Mouse (Mus musculus) embryo, embryonic 10.5 days (tissue): ENCODE measurements at regions not wholly inside any gene's neighbourhood (a gene's known extent, or its start where the extent isn't known, plus 50 kb on each side); places are given as distances from the start of the nearest gene placed in this dataset.

ENCODE experiments used
- DNase-seq: peaks from one replicate; pipeline ENCODE4 v3.0.0-alpha.2; 2015; ENCODE audit warnings: low spot score

DNA sequence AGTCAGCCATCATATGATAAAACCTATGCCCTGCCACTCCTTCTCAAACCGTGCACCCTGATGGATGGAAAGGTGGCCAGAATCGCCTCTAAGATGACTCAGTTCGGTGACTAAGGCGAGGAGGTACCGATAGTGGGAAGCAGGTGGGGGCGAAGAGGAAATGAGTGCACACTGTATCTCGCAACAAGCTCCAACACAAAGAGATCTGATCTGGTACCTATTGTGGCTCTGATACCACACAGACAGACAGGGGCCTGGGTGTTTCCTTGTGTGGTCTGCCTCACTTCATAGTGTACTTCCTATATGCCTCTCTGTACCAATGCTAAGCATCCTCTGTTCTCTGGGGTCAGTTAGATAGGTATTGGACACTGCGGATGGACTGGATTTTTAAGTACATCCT lies 178.0 kb upstream of the Lpp start:
- DNase-seq: no peak

DNA sequence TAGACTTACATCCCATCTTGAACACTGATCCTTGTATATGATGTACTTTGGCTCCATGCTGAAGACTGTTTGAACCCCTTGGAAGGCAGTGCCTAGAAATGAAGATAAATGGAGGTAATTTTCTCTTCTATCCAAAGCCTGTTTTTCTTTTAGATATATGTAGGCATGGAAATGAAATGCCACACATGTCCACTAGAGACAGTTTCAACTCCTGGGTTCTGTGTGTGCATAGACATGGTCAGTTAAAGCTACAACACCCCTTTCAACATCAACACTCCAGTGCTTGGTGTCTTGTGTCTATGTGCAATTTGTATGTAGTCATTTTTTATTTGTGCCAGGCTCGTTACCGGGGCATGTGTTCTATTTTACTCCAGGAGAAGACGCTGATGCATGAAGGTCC lies 179.7 kb upstream of the Lpp start:
- DNase-seq: no peak

DNA sequence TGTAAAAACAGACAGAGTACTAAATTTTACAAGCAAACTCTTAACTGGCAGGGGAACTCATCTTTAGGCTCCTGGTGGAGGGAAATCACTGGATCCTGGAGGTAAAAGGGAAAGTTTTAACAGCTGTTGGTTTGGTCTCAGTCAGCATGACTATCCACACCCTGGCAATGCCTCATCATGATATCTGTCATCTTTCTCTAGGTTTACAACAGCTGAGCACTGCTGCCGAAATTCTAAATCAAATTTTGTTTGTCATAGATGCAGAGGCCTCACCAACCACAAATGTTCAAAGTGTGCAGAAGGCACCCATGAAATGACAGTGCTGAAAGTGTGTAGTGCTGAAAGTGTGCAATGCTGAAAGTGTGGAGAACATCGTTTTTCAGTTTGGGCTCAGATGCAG lies 180.6 kb upstream of the Lpp start:
- no peak for DNase-seq

DNA sequence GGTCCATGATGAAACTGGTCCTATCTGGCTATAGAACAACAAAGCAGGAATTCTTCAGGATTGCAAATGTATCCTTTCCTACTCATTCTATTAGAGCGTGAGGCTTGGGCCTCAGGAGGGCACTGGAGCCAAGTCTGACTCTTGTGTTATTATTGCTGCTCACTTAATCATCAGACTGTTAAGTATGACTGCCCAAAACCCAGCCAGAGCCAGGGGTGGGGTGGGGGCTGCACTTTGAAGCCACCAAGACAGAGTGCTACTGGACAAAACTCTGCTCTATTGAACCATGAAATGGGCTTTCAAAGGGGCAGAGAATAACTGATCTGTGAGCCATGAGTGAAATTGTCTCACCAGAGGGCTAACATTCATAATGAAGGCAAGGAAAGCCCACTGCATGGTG lies 181.7 kb upstream of the Lpp start:
- DNase-seq: no peak

DNA sequence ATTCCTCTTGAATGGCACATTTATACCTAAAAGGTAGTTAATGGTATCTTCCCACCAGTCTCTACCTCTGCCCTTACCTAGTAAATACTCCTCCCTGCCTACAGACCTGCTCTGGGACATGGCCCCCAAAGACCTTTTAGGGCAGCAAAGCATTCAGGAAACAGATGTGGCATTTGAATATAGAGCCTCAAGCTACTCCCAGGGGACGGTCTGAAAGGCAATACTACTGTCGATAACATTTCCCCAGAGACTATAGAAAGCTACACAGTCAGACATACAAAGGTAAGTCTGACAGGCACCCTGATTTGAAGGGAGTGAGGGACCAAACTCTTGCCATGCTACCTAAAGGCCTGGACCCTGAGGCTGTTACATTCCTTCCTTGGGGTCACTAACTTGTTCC lies 184.4 kb upstream of the Lpp start:
- DNase-seq: no peak

DNA sequence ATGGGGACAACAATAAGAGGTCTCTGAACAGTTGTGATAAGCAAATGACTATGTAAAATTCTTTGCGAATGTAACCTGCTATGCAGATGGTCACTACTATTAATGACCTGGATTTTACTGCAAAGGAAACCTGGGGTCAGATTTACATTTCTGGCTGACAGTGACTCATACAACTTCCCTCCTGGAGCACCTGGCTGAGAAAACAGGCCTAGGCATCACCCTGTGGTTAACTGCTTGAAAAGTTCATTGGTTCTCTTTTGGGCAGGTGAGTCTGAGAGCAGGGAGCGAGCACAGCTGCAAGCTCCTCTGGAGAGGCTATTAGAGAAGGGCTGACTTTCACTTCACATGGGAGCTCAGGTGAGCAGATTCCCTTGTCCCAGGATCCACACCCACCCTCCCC lies 185.2 kb upstream of the Lpp start:
- no peak for DNase-seq

DNA sequence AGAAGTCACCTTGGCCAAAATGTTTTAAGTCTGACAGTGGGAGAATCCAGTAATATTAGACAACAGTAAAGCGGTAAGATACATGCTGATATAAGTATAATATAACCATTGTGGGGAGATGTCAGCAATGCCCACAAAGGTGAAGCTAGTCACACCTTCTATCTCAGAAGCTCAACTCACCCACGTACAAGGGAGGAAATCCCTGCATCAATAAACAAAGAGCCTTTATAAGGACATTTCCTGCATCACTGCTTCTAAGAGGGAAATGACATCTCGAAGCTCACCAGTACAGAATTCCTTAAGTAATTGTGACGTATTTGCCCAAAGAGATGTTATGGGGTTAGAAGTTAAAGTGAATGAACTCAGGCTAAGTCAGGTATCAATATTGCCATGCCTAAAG lies 186.3 kb upstream of the Lpp start:
- no peak for DNase-seq

DNA sequence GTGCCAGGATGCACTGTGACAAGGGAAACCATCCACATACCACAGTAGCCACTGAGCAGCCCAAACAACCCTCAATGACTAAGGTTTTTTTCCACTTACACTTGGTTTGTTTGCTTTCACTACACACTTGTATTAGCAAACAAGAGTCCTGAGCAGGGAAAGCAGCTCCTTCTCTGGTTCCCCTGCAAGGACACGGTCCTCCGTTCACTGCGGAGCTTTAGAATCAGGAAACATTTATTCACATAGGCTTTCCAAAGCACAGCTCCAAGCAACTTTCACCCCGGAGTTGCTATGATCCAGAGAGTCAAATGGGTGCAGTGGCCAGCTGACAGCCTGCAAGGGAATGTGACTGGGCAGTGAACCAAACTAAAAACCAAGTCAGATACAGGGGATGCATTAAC lies 186.8 kb upstream of the Lpp start:
- no peak for DNase-seq

DNA sequence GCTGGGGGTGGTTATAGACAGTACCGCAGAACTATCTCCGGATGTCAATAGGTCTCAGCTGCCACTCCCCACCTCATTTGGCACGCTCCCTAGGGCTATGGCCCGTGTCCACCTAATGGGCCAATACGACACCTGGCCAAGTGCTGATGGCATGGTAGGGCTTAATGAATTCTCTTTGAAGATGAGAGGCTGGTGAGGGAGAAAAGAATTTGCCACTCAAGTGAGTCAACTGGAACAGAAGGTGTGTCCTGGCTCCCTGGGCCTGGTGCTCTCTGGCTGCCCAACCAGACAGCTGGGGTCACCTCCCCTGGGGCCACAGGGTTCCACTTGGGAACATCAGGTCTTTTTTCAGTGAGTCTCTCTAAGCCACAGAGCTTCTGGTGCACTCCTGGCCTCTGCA lies 187.7 kb upstream of the Lpp start:
- no peak for DNase-seq

DNA sequence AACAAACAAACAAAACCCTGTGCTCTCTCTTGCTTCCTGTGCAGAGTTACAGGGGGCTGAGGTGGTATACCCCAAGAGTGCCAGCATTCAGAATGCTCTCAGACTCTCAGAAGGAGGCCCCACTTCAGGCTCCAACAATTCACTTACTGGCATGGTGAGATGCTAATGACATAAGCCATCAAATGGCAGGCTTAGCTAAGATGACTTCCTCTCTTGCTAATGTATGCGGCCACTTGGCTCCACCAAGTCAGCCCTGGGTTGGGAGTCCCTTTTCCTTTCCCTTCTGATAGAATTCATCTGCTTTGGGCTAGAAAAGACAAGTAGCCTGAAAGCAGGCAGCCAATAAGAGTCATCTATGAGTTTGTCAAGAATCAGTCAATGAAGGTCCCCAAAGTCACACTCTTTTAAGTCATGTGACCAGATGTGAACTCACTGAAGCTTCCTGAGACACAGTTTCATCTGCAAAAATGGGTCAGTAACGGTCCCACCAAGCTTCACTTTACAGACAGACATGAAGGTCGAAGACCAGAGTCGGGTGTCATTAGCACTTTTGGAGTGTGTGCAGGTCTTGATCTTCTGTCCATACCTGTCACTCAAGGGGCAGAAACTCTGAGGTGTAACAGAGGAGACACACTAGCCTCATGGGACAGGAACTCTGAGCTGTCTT lies 189.1 kb upstream of the Lpp start:
- no peak for DNase-seq

DNA sequence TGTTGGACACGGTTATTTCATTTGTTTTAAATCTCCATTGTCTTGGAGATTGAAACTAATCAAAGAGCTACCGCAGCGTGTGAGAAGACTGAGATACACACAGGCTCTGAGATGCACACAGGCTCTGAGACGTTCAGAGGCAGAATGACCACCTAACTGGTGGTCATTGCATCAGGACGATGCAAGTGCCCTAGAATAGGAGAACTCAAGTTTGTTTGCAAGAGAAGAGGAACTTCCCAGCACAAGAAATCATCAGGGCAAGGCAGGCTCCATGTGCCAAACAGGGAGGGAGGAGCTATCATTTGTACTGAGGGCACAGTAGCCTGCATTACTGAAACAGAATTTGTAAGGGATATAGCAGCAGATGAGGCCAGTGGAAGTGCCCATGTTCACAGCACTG lies 190.7 kb upstream of the Lpp start:
- no peak for DNase-seq

DNA sequence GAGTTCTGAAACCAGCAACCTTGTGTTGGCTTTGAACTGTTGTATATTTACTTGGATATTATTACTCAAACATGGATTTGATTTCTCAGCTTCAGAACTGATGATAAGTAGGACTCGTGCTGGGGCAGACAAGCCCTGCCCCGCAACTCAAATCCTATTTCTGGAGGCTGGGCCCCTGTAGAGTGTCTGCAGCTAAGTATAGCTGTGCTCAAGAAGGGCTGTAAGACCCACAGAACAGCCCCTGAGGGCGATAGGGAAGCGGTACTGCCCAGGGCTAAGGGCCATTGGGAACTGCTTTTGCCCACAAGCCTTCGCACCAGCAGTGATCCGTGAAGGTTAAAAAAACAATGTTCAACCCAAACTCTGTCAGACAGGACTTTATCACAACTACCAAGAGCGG lies 191.9 kb upstream of the Lpp start:
- no peak for DNase-seq

DNA sequence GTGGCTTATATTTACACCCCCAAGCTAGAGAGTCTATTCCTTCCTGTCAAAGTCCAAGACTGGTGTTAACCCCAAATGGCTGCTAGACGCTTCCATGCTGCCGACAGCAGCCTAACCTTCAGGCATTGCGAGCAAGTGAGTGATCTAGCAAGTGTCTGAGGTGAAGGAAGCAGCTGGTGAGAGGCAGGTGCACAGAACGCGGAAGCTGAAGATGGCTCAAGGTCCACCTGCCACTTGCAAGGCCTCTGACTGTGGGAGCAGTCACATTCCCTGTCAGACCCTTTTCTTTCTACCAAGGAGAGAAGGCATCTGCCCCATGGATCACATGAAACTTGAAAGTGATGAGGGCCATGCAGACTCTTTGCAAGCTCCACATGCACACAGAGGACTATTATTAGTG lies 193.1 kb upstream of the Lpp start:
- DNase-seq: no peak

DNA sequence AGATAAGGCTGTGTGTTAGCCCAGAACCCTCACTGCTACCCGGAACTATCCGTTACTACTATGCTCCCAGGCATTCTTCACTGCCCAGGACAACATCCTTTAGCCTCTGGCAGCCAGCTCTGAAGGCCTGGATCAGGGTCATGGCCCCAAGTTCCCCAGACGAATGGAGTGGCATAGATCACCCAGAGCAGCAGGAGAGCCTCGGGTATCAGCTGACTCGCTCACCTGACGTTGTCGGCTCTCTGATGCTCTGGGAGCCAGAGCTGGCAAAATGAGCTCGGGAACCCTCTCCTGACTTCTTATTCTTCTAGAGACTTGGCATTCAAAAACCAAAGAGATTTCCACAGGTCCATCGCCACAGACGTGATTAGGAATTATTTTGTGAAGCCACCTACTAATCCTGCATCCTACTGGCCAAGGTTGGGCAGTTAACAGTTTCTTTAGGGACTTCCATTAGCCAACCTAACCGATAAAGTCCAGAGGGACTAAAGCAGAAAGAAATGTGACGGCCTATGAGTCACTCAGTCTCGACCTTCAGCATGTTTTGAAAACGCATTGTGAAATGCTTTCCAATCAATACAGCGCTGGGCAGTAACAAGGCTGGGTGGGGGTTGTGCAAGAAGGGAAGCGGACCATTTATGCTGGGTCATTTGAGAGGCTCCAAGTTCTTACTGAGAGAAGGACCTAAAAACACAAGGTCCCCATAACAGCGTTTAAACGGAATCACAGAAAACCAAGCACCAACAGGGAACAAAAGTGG lies 193.7 kb upstream of the Lpp start:
- DNase-seq: no peak

DNA sequence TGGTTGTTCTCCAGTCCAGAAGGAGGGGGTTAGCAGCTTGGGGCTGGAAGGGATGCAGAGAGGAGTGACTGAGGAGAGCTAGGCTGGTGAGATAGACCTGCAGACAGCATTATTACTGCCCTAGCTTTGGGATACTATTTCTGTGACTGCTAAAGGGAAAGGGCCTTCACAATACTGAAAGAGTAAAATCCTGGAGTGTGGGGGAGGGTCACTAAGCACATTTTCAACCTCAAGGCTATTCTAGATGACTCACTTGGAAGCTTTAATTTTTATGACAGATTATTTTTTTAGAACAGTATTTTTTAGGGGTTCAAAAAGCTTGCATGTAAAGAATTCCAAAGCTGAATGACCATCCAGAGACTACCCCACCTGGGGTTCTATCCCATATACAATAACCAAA lies 195.0 kb upstream of the Lpp start:
- no peak for DNase-seq

DNA sequence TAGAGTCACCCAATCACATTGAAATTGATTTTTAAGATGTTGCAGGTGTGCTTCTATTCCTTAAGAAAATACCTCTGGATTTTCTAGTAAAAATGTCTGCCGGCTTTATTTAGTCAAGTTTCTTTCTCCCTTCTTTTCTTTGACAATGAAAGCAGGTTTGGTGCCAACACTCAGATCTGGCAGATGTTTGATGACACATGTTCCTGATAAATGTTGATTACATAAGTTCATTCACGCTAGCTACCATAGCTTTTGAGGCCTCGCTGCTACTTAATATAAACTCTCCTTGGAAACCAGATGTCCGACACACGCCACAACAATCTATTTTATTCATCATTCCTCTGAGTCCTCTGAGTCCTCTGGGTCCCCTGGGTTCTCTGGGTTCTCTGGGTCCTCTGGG lies 195.7 kb upstream of the Lpp start:
- DNase-seq: no peak

DNA sequence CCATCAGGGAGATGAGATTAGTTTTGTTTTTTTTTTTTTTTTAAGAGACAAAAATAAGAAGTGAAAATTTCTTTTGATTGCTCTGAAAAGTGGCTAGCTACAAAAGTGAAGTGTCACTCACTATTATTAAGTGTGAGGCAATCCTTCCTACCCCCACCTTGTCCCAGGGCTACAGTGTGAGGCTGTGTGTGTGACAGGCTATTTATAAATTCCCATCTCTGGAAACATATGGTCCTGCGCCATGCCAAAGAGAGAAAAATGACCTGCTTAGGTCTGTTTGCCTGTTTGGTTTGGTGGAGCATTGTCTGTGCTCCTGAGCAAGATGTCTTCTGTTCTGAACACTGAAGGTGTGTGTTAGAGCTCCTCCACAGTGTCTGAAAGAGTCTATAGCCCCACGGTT lies 199.4 kb upstream of the Lpp start:
- no peak for DNase-seq

DNA sequence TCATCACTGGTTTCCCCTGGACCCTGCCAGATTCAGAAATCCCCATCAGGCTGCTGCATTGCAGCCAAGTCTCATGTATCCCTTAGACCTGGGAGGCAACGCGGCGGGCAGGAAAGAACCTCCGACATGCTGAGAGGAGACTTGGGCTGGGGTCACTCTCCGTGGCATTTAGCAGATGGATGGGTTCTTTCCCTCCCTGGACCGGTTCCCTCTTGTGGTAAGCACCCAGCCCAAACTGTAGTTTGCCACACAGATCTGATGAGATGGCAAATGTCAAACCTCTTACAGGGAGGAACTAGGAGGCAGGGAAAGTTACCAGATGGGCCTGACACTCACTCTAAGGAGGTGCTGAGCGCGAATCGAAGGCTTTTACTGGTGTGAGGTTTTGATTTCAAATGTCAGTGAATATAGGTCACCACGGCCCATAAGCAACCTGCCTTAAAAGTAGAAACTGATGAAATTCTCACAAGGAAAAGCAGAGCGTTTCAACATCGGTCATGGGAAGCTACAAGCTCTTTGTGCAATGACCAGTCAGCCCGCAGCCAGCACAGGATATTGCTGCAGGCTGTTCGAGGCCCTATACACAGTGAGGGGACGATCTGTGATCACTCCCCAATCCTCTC lies 199.9 kb upstream of the Lpp start:
- DNase-seq: no peak

DNA sequence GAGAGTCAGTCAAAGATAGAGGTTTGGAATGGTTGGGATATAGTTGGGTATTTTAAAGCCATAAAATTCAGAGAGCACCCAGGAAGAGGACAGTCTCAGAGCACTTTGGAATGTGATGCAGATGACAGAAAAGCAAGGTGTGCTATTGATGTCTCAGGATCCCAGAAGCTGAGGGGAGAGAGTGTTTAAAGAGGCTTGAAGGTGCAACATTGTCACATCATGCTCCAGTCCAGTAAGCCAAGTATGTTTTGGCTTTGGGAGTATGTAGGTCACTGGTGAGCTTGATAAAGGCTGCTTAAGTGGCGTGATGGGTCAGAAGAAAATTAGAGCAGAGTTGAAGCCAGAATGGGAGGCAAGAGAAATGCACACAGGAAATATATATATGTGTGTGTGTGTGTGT lies 201.3 kb upstream of the Lpp start:
- no peak for DNase-seq

DNA sequence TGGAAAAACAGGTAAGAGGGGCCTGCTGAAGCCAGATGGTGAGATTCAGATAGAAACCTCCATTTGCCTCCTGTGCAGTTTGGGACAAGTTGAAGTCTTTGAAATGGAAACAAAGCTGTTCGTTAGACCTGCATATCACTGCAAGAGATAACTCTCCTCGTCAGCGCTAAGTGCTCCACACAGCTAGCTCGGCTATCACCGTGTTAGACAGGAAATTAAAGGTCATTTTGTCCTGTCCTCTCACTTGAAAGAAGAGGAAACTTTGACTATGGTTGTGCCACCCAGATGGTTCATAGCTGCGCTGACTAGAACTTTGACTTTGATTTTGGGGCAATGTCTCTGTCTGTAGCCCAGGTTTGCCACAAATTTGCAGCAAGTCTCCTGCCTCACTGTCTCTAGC lies 198.5 kb upstream of the Bcl6 start:
- DNase-seq: no peak

DNA sequence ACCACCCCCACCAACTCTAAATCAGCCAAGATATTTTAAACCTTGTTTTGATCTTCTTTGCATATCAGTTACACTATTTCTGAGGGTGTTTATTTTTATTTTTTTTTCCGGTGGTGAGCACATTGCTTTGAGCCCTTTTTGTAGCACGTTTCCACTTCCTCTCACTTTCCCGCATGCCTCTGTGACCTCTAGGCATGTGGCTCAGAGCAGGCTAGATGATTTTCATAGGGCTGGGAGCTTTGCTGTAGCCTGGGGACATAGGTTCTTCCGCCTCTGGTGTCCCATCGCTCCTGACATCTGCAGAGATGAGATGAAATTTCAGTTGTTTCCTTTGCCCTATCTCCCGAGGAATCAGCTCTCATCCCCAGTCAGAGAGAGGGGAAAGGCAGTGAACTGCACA lies 197.3 kb upstream of the Bcl6 start:
- no peak for DNase-seq

DNA sequence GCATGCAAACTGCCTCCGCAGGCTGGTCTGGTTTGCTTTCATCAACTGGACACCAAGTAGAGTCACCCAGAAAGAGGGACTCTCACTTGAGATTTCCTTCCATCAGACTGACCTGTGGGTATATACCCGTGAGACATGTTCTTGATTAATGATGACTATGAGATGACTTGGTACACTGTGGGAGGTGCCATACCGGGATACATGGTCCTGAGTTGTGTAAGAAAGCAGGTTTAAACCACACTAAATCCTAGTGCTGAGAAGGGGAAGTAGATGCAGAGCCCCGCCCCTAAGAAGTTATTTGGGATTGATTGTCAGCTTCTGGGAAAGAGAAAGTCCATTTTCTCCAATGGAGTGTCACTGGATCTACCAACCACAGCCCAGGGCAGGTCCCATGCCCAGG lies 196.2 kb upstream of the Bcl6 start:
- no peak for DNase-seq

DNA sequence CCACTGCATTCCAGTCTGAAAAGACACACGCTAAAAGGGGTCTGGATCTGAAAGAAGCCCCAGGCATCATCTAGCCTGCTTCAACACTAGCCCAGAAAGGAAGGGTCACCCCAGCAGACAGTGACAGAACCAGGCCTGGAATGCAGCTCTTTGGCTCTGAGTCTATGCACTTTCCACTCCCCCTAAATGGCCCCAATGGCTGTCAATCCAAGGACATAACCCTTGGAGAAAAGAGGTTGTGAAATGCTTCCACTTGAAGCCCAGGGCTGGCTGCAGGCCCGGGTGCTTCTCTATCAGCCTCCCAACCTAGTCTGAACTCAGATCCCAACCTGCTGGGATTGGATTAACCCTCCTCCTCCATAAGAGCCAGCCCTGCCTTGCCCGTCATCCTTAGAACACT lies 194.6 kb upstream of the Bcl6 start:
- DNase-seq: no peak

DNA sequence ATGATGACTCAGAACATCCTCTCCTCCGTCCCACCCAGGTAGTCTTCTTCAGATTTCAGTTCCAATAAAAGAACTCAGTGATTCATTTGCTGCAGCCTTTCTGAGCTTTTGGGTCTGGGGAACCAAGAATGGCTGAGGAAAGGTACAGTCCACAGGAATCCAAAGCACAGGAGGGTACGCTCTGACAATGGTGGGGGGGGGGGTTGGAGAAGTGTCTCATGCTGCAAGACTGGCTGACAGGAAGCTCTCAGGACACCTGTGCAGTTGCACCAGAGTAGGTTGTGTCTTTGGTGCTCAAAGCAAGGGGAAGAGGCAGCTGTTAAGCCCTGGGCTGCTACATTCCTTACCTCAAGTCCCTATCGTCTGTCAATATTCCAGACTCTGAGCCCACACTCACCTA lies 192.7 kb upstream of the Bcl6 start:
- DNase-seq: no peak
